Mouse (Mus musculus) megakaryocyte-erythroid progenitor cell, adult 5-6 weeks (primary cell): Measurements from ENCODE around the gene Ak5. TPM values are rescaled to one million over a fixed set of nuclear protein-coding genes. Genes with fewer than 3 reads are reported as not detected.

Experiments
- ATAC-seq: replicated peaks from 2 replicates; pipeline ENCODE4 v1.8.0; 2016; ENCODE audit warnings: mild to moderate bottlenecking, inconsistent platforms; ENCODE audit not compliant: severe bottlenecking, poor library complexity, low FRiP score, low TSS enrichment
- total RNA-seq, 2 experiments: library from RNA; stranded (forward) in 1 of 2; stranded (reverse) in 1 of 2; fragments of 200-1000, 215-1000 nt in 1 of 2; fragments of >200 nt in 1 of 2; fragmentation: Nextera tagmentation in 1 of 2; gene quantifications; 2 replicates each; pipeline ENCODE4 v1.2.3; 2014 to 2017

The Ak5 gene
- total RNA-seq, 2 experiments from 2014 or later = not detected

- ATAC-seq = no peak
These were observed 90.4 kb downstream of the Ak5 start for GRCm38 (mm10) chr3:152577763-152578162.

DNA sequence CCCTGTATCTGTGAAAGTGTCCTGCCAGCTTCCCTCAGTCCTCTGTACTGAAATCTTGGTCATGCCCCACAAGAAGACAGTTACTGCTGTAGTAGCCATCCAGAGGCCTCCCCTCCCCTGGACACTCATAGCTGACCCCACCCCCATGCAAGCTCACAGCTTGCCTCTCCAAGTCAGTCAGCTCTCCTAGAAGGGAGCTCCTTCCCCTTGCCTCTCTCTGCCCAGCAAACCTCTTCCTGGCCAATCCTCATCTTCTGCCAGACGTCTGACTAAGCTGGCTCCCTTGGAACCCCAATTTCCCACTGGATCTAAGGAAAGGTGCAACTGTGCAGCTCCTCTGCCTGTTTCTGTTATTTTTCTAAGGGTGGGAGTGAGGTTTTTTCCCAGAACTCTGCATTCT lies 90.9 kb downstream of the Ak5 start:
- ATAC-seq = no peak

- ATAC-seq = no peak
These were observed 98.9 kb downstream of the Ak5 start for GRCm38 (mm10) chr3:152569242-152569605.

- no peak for ATAC-seq
These were observed 99.5 kb downstream of the Ak5 start for GRCm38 (mm10) chr3:152568455-152569241.

DNA sequence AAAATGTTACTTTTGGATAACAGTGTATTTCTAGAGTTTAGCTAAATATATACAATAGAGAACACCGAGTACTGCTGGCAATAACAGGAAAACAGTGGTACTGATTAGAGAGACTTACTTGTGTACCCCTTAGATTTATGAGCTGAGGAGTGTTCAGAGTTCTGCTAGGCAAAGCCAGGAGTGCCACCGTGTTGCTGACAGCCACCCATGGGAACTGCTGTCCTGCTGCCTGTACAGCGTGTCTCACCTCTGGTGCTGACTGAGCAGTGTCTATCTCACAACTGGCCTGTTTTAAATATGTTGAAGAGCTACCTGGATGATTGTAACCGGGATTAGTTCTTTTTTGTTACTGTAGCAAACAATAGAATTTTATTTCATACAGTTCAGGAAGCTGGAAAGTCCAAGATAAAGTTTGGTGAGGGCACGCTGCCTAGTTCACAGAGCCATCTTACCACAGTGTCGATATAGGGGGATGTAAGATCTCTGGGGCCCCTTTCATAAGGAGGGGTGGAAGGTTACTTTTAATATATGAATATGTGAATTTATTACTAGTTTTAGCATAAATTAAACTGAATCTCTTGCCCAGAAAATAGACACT lies 103.5 kb downstream of the Ak5 start:
- ATAC-seq = peak; percentile 80

DNA sequence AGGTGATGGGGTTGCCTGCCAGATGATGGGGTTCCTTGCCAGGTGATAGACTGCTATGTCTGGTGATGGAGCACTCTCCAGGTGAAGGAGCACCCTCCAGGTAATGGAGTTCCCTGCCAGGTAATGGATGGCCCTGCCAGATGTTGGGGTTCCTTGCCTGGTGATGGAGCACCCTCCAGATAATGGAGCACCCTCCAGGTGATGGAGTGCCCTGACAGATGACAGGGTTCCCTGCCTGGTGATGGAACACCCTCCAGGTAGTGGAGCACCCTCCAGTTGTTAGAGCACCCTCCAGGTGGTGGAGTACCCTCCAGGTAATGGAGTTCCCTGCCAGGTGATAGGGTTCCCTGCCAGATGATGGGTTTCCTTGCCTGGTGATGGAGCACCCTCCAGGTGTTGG lies 104.3 kb downstream of the Ak5 start:
- no peak for ATAC-seq

DNA sequence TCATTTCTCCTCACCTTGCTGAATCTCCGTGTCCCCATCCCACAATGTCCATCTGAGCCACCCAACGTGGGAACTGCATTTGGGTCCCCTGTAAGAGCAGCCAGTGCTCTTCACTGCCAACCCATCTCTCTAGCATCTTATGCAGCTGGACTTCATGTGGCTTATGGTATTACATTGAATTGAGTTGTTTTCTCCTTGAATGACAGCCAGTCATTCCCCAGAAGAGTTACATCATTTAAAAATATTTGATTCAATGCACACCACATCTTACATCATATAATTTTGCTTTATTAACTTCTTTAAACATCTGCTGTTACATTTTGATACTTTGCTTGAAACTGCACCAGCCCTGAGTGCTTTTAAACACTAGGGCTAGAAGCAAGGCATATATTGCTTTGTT lies 106.5 kb downstream of the Ak5 start:
- ATAC-seq = no peak

DNA sequence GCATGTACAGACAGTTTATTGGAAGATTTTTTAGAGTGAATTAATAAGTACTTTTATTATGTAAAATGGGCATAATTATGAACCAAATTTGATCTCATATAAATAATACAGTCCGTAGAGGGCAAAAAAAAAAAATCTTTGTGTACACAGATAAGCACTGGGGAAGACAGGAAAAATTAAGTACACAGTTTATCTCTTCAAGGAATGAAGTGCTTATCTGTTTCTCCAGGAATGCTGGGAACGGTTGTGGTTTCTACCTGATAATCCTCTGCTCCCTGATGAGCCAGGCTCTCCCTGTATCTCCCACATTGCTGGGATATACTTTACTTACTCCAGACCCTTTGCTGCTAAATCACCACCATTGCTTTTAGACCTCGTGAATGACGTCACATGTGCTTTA lies 108.9 kb downstream of the Ak5 start:
- ATAC-seq = 0 out of 2 replicates have a peak, but pooled peaks have one; percentile 16

- 0 out of 2 replicates have a peak, but pooled peaks have one; percentile 1 for ATAC-seq
These were observed 110.1 kb downstream of the Ak5 start for GRCm38 (mm10) chr3:152558106-152558505.

GRCm38 (mm10) chr3:152557659-152558058 lies 110.5 kb downstream of the Ak5 start:
- ATAC-seq = peak; percentile 97

DNA sequence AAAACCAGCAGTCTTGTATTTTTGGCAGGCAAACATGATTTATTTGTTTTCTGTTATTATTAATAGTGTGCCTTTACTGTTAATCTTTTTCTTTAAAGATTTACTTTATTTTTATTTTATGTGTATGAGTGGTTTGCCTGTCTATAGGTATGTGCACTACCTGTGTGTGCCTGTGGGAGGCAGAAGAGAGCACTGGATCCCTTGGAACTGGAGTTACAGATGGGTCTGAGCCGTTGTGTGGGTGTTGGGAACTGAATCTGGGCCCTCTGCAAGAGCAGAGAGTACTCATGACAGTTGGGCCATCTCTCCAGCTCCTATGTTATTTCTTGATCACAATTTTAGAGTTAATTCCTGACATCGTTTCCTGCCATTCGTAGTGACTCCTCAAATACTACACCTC lies 111.2 kb downstream of the Ak5 start:
- ATAC-seq = no peak

DNA sequence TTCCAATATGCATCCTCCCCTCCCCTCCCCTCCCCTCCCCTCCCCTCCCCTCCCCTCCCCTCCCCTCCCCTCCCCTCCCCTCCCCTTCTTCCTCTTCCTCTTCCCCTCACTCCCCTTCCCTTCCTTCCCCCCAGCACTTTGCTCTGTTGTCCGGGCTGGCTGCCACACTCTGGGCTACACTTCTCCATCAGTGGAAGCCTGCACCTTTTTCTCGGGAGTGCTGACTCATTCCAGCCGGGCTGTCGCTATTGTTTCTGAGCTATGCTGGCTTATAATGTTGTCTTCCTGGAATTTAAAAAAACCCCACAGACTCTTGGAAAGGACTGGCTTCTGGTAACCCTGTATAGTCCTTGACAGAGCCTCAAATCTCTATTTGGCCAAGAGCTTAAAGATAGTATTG lies 111.7 kb downstream of the Ak5 start:
- no peak for ATAC-seq

DNA sequence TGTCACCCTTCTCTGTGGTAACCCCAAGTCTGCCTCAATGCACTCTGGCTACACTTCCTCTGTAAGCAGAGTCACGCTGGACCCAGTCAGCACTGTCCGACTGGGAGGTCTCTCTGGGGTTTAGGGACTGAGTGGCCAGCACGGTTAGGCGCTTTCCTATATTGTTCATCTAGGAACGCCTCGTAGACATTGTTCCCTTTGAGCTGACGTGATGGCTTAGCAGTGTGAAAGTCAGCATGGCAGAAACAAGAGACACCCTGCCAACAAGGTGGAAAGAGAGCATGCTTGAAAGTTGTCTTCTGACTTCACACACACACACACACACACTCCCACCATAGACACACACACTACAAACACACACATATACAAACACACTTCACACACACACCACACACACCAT lies 112.9 kb downstream of the Ak5 start:
- no peak for ATAC-seq

DNA sequence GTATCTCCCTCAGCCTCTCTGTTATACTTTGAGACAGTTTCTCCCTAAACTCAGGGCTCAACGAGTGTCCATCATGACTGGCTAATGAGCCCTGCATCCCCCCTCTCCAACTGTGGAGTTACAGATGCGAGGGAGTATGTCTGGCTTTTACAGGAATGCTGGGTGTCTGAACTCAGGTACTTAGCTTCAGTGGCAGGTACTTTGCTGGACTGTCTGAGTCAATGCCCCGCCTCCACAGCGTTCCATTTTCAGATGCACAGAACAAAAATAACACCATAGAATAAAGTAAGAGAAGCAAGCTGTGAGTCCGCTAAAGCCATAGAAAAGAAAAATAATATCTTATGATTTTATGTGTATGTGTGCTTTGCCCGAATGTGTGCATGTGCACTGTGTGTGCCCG lies 113.8 kb downstream of the Ak5 start:
- no peak for ATAC-seq

DNA sequence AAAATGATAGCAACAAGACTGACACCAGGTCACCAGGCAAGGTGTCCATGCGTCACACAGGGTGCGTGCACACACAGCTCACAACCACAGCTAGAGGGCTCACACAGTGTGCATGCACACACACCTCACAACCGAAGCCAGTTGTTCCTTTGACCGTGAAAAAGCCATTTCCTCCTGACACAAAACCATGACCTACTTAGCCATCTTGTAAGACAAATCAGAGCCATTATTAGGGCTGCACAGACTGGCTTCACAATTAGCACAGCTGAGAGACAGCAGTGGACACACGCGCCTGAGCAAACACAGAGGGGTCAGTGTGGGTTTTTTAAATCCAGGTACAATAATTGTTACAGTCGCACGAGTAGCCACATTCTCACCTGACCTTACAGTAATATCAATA lies 115.5 kb downstream of the Ak5 start:
- no peak for ATAC-seq

DNA sequence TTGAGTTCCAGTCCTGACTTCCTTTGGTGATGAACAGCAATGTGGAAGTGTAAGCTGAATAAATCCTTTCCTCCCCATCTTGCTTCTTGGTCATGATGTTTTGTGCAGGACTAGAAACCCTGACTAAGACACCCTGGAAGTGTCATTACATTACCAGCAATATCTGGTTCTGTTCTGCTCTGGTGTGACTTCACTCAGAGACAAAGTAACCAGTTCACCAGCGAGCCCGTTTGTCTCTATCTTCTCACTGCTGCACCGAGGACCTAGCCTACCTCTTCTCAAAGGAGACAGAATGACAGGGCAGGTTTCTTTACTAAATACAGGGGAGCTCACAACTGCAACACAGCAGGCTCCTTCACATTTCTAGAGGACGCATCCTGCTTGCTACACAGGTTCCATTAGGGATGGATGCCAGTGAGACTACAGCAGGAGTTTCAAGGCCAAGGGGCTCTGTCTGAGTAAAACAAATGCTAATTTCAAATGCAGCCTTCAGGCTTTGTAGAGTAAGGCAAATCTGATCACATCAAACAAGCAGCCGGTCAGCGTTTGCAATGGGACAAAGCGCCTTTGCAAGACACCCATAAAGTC lies 117.5 kb downstream of the Ak5 start:
- ATAC-seq = no peak

- ATAC-seq = peak; percentile 93
These were observed 118.1 kb downstream of the Ak5 start for GRCm38 (mm10) chr3:152550031-152550430.

DNA sequence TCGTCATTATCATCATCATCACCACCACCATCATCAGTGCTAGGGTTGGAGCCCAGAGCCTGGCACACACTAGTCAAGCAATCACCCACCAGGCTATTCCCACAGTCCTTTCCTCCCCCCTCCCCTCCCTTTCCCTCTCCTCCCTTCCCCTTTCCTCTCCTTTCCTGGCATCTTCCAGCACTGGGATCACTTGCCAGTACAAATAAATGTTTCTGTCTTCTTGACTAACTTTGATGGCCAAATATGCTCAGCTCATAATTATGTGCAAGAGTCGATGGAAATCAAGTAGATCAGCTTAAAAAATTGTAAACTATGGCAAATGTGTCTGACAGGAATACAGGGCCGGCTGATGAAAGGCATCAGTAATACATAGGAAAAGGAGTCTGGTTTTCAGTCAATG lies 123.2 kb downstream of the Ak5 start:
- ATAC-seq = no peak

- no peak for ATAC-seq
These were observed 125.9 kb downstream of the Ak5 start for GRCm38 (mm10) chr3:152542298-152542697.

DNA sequence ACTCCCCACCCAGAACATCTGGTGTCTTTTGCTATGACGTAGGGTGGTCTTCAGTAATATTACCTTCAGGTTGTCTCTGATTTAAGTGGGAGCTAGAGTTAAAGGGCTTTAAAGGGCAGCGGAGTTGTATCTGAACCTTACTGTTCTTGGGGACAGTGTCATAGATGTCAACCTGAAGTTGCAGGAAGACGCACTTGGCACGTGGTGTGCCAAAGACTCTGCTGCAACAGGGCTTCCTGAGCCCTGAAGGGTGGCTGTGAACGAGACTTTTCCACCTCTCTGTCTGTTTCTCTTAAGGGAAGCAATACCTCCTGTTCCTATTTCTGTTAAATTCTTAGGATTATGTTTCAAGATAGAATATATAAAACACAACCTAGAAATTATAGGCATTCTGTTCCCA lies 137.8 kb downstream of the Ak5 start:
- ATAC-seq = no peak
